ENCODE assay signal across 21 mouse cellular contexts in the genomic region with DNA sequence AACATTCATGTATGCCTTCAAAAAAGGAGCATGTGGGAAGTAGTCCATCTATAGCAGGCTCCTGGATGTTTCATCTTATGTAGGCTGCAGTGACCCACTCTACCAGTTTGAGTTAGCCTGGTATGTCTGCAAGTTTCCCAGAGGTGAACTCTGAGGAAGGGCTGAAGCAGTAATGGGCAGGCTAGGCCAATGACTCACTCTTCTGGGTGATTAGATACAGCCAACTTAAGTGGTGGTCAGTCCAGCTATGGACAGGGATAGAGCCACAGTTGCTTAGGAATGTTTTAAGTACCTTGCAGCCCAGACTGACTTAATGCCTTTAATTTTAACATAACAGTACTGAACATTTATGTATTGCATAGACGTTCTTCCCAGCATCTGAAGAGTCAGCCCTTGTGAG.
DNase-seq lines count a peak whose midpoint lies in the region; ATAC-seq lines count a peak whose summit lies in the region.
"Had no signal": no experiment of that assay in that cellular context is flagged by ENCODE, and none has a peak within 500 bp of the region (broad histone marks: within the 10 kb centered on the region; RNA-seq: fewer than 3 reads in every experiment).

No protein-coding gene starts in this region.

- H3K27ac ChIP-seq in kidney, embryonic 15.5 days, result 0 out of 2 replicates have a peak overlapping the region, but pooled peaks have one; percentile 18
- H3K27ac ChIP-seq in kidney, embryonic 16.5 days (ENCODE audit: low read length), result no peak overlapping the region
- H3K27ac ChIP-seq: forebrain, embryonic 12.5 days; forebrain, embryonic 15.5 days; hindbrain, embryonic 12.5 days; hindbrain, embryonic 15.5 days had no signal

- H3K36me3 ChIP-seq in kidney, embryonic 15.5 days, result 0 out of 2 replicates have a peak, but pooled peaks cover 3% of the 10 kb centered on the region
- H3K36me3 ChIP-seq in kidney, embryonic 16.5 days (ENCODE audit: insufficient read depth, low read length), result peaks cover 3% of the 10 kb centered on the region; the same call in 1 of the 2 replicates
- H3K36me3 ChIP-seq: forebrain, embryonic 12.5 days; forebrain, embryonic 15.5 days; hindbrain, embryonic 15.5 days had no signal

- WGBS in kidney, embryonic 15.5 days, result 84% methylated on average over 1 of the region's 1 CpGs
- WGBS in kidney, embryonic 16.5 days, result 83% methylated on average over 1 of the region's 1 CpGs

- peak; percentile 55 for DNase-seq in 3T3-L1 (ENCODE audit: low read depth, low spot score)
- DNase-seq in Muller cell, postnatal 12 days (ENCODE audit: inconsistent ontology term), result peak; percentile 54
- no peak for DNase-seq in lung, adult 18-20 months
- no peak for DNase-seq in ovary, postnatal 10 days (ENCODE audit: low spot score)
- DNase-seq: adrenal gland, postnatal 10 days; adrenal gland, postnatal 36 days; cerebellum, adult 18-20 months; cerebellum, adult 9-10 months; cerebellum, postnatal 14 days; gastrocnemius, postnatal 14 days; heart, adult 11 months had no signal

- H3K9ac ChIP-seq in kidney, embryonic 15.5 days, result no peak overlapping the region
- H3K9ac ChIP-seq in kidney, embryonic 16.5 days (replicated peaks; ENCODE audit: low read length), result no peak overlapping the region
- H3K9ac ChIP-seq: forebrain, embryonic 12.5 days; forebrain, embryonic 15.5 days; hindbrain, embryonic 12.5 days; hindbrain, embryonic 15.5 days had no signal

- no peaks in the 10 kb centered on the region for H3K9me3 ChIP-seq in kidney, embryonic 15.5 days (replicated peaks)
- H3K9me3 ChIP-seq in kidney, embryonic 16.5 days (ENCODE audit: low read length), result no peaks in the 10 kb centered on the region
- H3K9me3 ChIP-seq: forebrain, embryonic 12.5 days; forebrain, embryonic 15.5 days; hindbrain, embryonic 12.5 days; hindbrain, embryonic 15.5 days had no signal

- H3K4me2 ChIP-seq in kidney, embryonic 15.5 days, result no peak overlapping the region
- H3K4me2 ChIP-seq in kidney, embryonic 16.5 days (replicated peaks; ENCODE audit: low read depth, low read length), result no peak overlapping the region
- H3K4me2 ChIP-seq: forebrain, embryonic 12.5 days; forebrain, embryonic 15.5 days; heart, embryonic 11.5 days; hindbrain, embryonic 12.5 days; hindbrain, embryonic 15.5 days had no signal

- H3K27me3 ChIP-seq in kidney, embryonic 15.5 days, result no peaks in the 10 kb centered on the region
- H3K27me3 ChIP-seq in kidney, embryonic 16.5 days (ENCODE audit: insufficient read depth, low read length), result no peaks in the 10 kb centered on the region
- H3K27me3 ChIP-seq: forebrain, embryonic 12.5 days; forebrain, embryonic 15.5 days; hindbrain, embryonic 12.5 days; hindbrain, embryonic 15.5 days; Patski had no signal

- no peak for ATAC-seq in kidney, embryonic 15.5 days (replicated peaks; ENCODE audit: low FRiP score)
- ATAC-seq in kidney, embryonic 16.5 days (ENCODE audit: low FRiP score, low TSS enrichment), result no peak
- ATAC-seq: CD4-positive, CD25-positive, alpha-beta regulatory T cell, adult 4 months; forebrain, embryonic 15.5 days; Patski had no signal

- peaks cover 41% of the 10 kb centered on the region for H3K4me1 ChIP-seq in kidney, embryonic 15.5 days
- peaks cover 37% of the 10 kb centered on the region for H3K4me1 ChIP-seq in kidney, embryonic 16.5 days (ENCODE audit: insufficient read depth, low read length)

- H3K4me3 ChIP-seq in kidney, embryonic 15.5 days (replicated peaks), result no peak overlapping the region
- no peak overlapping the region for H3K4me3 ChIP-seq in kidney, embryonic 16.5 days (ENCODE audit: low read length)
- H3K4me3 ChIP-seq: erythroblast, embryonic 14.5 days; forebrain, embryonic 12.5 days; forebrain, embryonic 15.5 days; hindbrain, embryonic 12.5 days; hindbrain, embryonic 15.5 days had no signal

Comparison
In these comparisons a context has a peak if more than half of its experiments do, and no peak if none do; other contexts are left out.
1. DNase-seq: peak in 3T3-L1 (single experiment) and Muller cell, postnatal 12 days (single experiment); none in lung, adult 18-20 months (0 of 2) and ovary, postnatal 10 days (single experiment).